Mouse (Mus musculus): Measurements from ENCODE around the gene Orm1. TPM values are rescaled to one million over a fixed set of nuclear protein-coding genes. Genes with fewer than 3 reads are reported as not detected.

Orm1 gene
- total RNA-seq, 4 experiments from 2014 or later = 0.75 TPM; not detected in 3

GRCm38 (mm10) chr4:63355877-63356665 lies 11.7 kb downstream of the Orm1 start, which contains the start of gene Orm3:
Orm3 (plus strand) TSS chr4:63356162.
- DNase-seq (ENCODE audit: low spot score) = peak; percentile 61

GRCm38 (mm10) chr4:63356981-63357570 lies 12.7 kb downstream of the Orm1 start:
- no peak for DNase-seq (ENCODE audit: low spot score)

GRCm38 (mm10) chr4:63359861-63360260 lies 15.5 kb downstream of the Orm1 start:
- DNase-seq (ENCODE audit: low spot score) = no peak

- peak; percentile 14 for DNase-seq (ENCODE audit: low spot score)
Observed at GRCm38 (mm10) chr4:63362150-63362549, 17.8 kb downstream of the Orm1 start, which contains the start of gene Orm2. Orm2 (plus strand) TSS chr4:63362449.

GRCm38 (mm10) chr4:63368577-63368976 lies 24.2 kb downstream of the Orm1 start:
- peak; percentile 86 for DNase-seq (ENCODE audit: low spot score)

GRCm38 (mm10) chr4:63370897-63371296 lies 26.5 kb downstream of the Orm1 start:
- DNase-seq (ENCODE audit: low spot score) = no peak

- DNase-seq (ENCODE audit: low spot score) = no peak
Observed at GRCm38 (mm10) chr4:63371890-63372289, 27.5 kb downstream of the Orm1 start.

- DNase-seq (ENCODE audit: low spot score) = no peak
Observed at GRCm38 (mm10) chr4:63373404-63373803, 29.0 kb downstream of the Orm1 start.

- no peak for DNase-seq (ENCODE audit: low spot score)
Observed at GRCm38 (mm10) chr4:63374331-63374730, 30.0 kb downstream of the Orm1 start.

- no peak for DNase-seq (ENCODE audit: low spot score)
Observed at GRCm38 (mm10) chr4:63375367-63375766, 31.0 kb downstream of the Orm1 start.

- DNase-seq (ENCODE audit: low spot score) = no peak
Observed at GRCm38 (mm10) chr4:63377483-63377882, 33.1 kb downstream of the Orm1 start.

- no peak for DNase-seq (ENCODE audit: low spot score)
Observed at GRCm38 (mm10) chr4:63382676-63383369, 38.5 kb downstream of the Orm1 start.

- no peak for DNase-seq (ENCODE audit: low spot score)
Observed at GRCm38 (mm10) chr4:63383474-63383873, 39.1 kb downstream of the Orm1 start.

GRCm38 (mm10) chr4:63384262-63384661 lies 39.9 kb downstream of the Orm1 start:
- DNase-seq (ENCODE audit: low spot score) = no peak

- no peak for DNase-seq (ENCODE audit: low spot score)
Observed at GRCm38 (mm10) chr4:63385253-63385652, 40.9 kb downstream of the Orm1 start.

- no peak for DNase-seq (ENCODE audit: low spot score)
Observed at GRCm38 (mm10) chr4:63385784-63386183, 41.4 kb downstream of the Orm1 start.

GRCm38 (mm10) chr4:63388029-63388428 lies 43.7 kb downstream of the Orm1 start:
- DNase-seq (ENCODE audit: low spot score) = no peak

GRCm38 (mm10) chr4:63389121-63389886 lies 44.9 kb downstream of the Orm1 start:
- DNase-seq (ENCODE audit: low spot score) = no peak

- no peak for DNase-seq (ENCODE audit: low spot score)
Observed at GRCm38 (mm10) chr4:63389887-63390528, 45.6 kb downstream of the Orm1 start.

GRCm38 (mm10) chr4:63391322-63391721 lies 47.0 kb downstream of the Orm1 start:
- DNase-seq (ENCODE audit: low spot score) = no peak
